ENCODE assay signal across 8 mouse cellular contexts in genomic region chr4:141130704-141131342, GRCm38 (mm10). TPM values are rescaled to one million over a fixed set of nuclear protein-coding genes. Genes with fewer than 3 reads are reported as not detected.
DNase-seq lines count a peak whose midpoint lies in the region; ATAC-seq and TF ChIP-seq lines count a peak whose summit lies in the region.

No protein-coding gene starts in this region.

- peak overlapping the region; percentile 46 for H3K27ac ChIP-seq in heart, embryonic 12.5 days (ENCODE audit: poor library complexity, severe bottlenecking)
- no peak overlapping the region for H3K27ac ChIP-seq in forebrain, postnatal 0 days (ENCODE audit: low read depth, low read length)
- H3K27ac ChIP-seq in liver, embryonic 12.5 days: peak overlapping the region; percentile 76
- H3K27ac ChIP-seq in stomach, embryonic 15.5 days: peak overlapping the region; percentile 90

- H3K27me3 ChIP-seq in heart, embryonic 12.5 days (replicated peaks): no peaks in the 10 kb centered on the region
- H3K27me3 ChIP-seq in forebrain, postnatal 0 days (ENCODE audit: insufficient read depth, low read length): no peaks in the 10 kb centered on the region
- H3K27me3 ChIP-seq in liver, embryonic 12.5 days (replicated peaks): no peaks in the 10 kb centered on the region
- no peaks in the 10 kb centered on the region for H3K27me3 ChIP-seq in stomach, embryonic 15.5 days (replicated peaks)

- ATAC-seq in heart, embryonic 12.5 days (ENCODE audit: insufficient number of reproducible peaks, low FRiP score): no peak
- peak; percentile 69 for ATAC-seq in forebrain, postnatal 0 days
- no peak for ATAC-seq in liver, embryonic 12.5 days
- ATAC-seq in stomach, embryonic 15.5 days (ENCODE audit: insufficient read depth, low FRiP score, low read depth): peak; percentile 5; the same call in 1 of the 2 replicates
- no peak for ATAC-seq in monocyte, adult 5-6 weeks (replicated peaks; ENCODE audit: insufficient number of reproducible peaks, low FRiP score, low TSS enrichment, poor library complexity, severe bottlenecking)

- H3K4me1 ChIP-seq in heart, embryonic 12.5 days (replicated peaks): peaks cover 67% of the 10 kb centered on the region
- H3K4me1 ChIP-seq in forebrain, postnatal 0 days (ENCODE audit: insufficient read depth): no peaks in the 10 kb centered on the region
- H3K4me1 ChIP-seq in liver, embryonic 12.5 days: peaks cover 73% of the 10 kb centered on the region
- H3K4me1 ChIP-seq in stomach, embryonic 15.5 days: peaks cover 57% of the 10 kb centered on the region

- no peak overlapping the region for H3K4me3 ChIP-seq in heart, embryonic 12.5 days
- no peak overlapping the region for H3K4me3 ChIP-seq in forebrain, postnatal 0 days (ENCODE audit: low read depth, low read length)
- no peak overlapping the region for H3K4me3 ChIP-seq in liver, embryonic 12.5 days
- no peak overlapping the region for H3K4me3 ChIP-seq in stomach, embryonic 15.5 days (replicated peaks)

- H3K9ac ChIP-seq in heart, embryonic 12.5 days: peak overlapping the region; percentile 15; the same call in 1 of the 2 replicates
- no peak overlapping the region for H3K9ac ChIP-seq in forebrain, postnatal 0 days
- 0 out of 2 replicates have a peak overlapping the region, but pooled peaks have one; percentile 1 for H3K9ac ChIP-seq in liver, embryonic 12.5 days
- H3K9ac ChIP-seq in stomach, embryonic 15.5 days: no peak overlapping the region

- WGBS in heart, embryonic 12.5 days: 86% methylated on average over 6 of the region's 6 CpGs
- WGBS in forebrain, postnatal 0 days: 57% methylated on average over 6 of the region's 6 CpGs
- WGBS in liver, embryonic 12.5 days (ENCODE audit: insufficient replicate concordance): 74% methylated on average over 6 of the region's 6 CpGs
- 62% methylated on average over 6 of the region's 6 CpGs for WGBS in stomach, embryonic 15.5 days

- H3K9me3 ChIP-seq in heart, embryonic 12.5 days (replicated peaks): no peaks in the 10 kb centered on the region
- no peaks in the 10 kb centered on the region for H3K9me3 ChIP-seq in forebrain, postnatal 0 days (ENCODE audit: low read length)
- no peaks in the 10 kb centered on the region for H3K9me3 ChIP-seq in liver, embryonic 12.5 days (replicated peaks)
- H3K9me3 ChIP-seq in stomach, embryonic 15.5 days: no peaks in the 10 kb centered on the region

- TF ChIP-seq CTCF in forebrain, postnatal 0 days (IDR thresholded peaks at IDR 0.05; ENCODE audit: low read depth): no peak

- DNase-seq in heart, adult 9 months (ENCODE audit: low spot score in 2 of 2): no peak
- DNase-seq in brain, adult 2 months (ENCODE audit: low read depth, low spot score): peak; percentile 86
- peak; percentile 58 for DNase-seq in forebrain, postnatal 0 days
- no peak for DNase-seq in gastrocnemius, adult 8-10 months (ENCODE audit: low spot score in 2 of 2)

- no peak overlapping the region for H3K4me2 ChIP-seq in heart, embryonic 12.5 days
- no peak overlapping the region for H3K4me2 ChIP-seq in forebrain, postnatal 0 days (ENCODE audit: low read depth)
- H3K4me2 ChIP-seq in liver, embryonic 12.5 days: peak overlapping the region; percentile 27
- H3K4me2 ChIP-seq in stomach, embryonic 15.5 days: peak overlapping the region; percentile 39

- H3K36me3 ChIP-seq in heart, embryonic 12.5 days: peaks cover 6% of the 10 kb centered on the region; the same call in 1 of the 2 replicates
- no peaks in the 10 kb centered on the region for H3K36me3 ChIP-seq in forebrain, postnatal 0 days (ENCODE audit: insufficient read depth)
- peaks cover 32% of the 10 kb centered on the region for H3K36me3 ChIP-seq in liver, embryonic 12.5 days
- no peaks in the 10 kb centered on the region for H3K36me3 ChIP-seq in stomach, embryonic 15.5 days

RNA-seq across cellular contexts. Expression of gene Szrd1, which starts 8.8 kb away (rescaled TPM):
- polyA plus RNA-seq in heart, embryonic 12.5 days (2016; fragmentation: Nextera tagmentation; extraction: Ambion mirVana): 32.9 and 33.4 TPM in 2 replicates
- total RNA-seq in forebrain, postnatal 0 days (2014; rRNA removed): 57.8 and 60.5 TPM in 2 replicates
- 17.2 and 17.5 TPM in 2 replicates for polyA plus RNA-seq in forebrain, postnatal 0 days (2015; fragmentation: Nextera tagmentation; extraction: Ambion mirVana)
- polyA plus RNA-seq in liver, embryonic 12.5 days (2016; fragmentation: Nextera tagmentation; extraction: Ambion mirVana): 21.3 and 22.1 TPM in 2 replicates
- polyA plus RNA-seq in stomach, embryonic 15.5 days (2015; fragmentation: Nextera tagmentation; extraction: Ambion mirVana): 34.5 and 44.3 TPM in 2 replicates
- total RNA-seq in monocyte, adult 5-6 weeks (2017): 35.3 to 47.0 TPM (median 43.5 TPM) in 3 replicates
- 100 to 1,000 TPM; 137 to 140 (median 139) TPM for total RNA-seq in gastrocnemius, adult 8-10 months (2022)

RNA-seq across cellular contexts. Expression of gene Fbxo42, which starts 16.9 kb away (rescaled TPM):
- polyA plus RNA-seq in heart, embryonic 12.5 days (2016; fragmentation: Nextera tagmentation; extraction: Ambion mirVana): 18.2 and 20.0 TPM in 2 replicates
- 12.4 and 18.0 TPM in 2 replicates for total RNA-seq in forebrain, postnatal 0 days (2014; rRNA removed)
- polyA plus RNA-seq in forebrain, postnatal 0 days (2015; fragmentation: Nextera tagmentation; extraction: Ambion mirVana): 9.9 and 13.1 TPM in 2 replicates
- 21.6 and 26.0 TPM in 2 replicates for polyA plus RNA-seq in liver, embryonic 12.5 days (2016; fragmentation: Nextera tagmentation; extraction: Ambion mirVana)
- 21.3 and 21.4 TPM in 2 replicates for polyA plus RNA-seq in stomach, embryonic 15.5 days (2015; fragmentation: Nextera tagmentation; extraction: Ambion mirVana)
- total RNA-seq in monocyte, adult 5-6 weeks (2017): 5.0 to 11.5 TPM (median 5.5 TPM) in 3 replicates
- total RNA-seq in gastrocnemius, adult 8-10 months (2022): 10 to 100 TPM in 3 of 4 experiments, 1 to 10 TPM in 1; 9.3 to 11.2 (median 10.7) TPM

RNA-seq across cellular contexts. Expression of gene Spata21, which starts 42.7 kb away (rescaled TPM):
- not detected in 2 replicates for polyA plus RNA-seq in heart, embryonic 12.5 days (2016; fragmentation: Nextera tagmentation; extraction: Ambion mirVana)
- 0.08 and 0.67 TPM in 2 replicates for total RNA-seq in forebrain, postnatal 0 days (2014; rRNA removed)
- polyA plus RNA-seq in forebrain, postnatal 0 days (2015; fragmentation: Nextera tagmentation; extraction: Ambion mirVana): 0.31 and 0.68 TPM in 2 replicates
- polyA plus RNA-seq in liver, embryonic 12.5 days (2016; fragmentation: Nextera tagmentation; extraction: Ambion mirVana): 0.05 TPM in 1 of 2 replicates, not detected in the other
- 0.05 and 0.15 TPM in 2 replicates for polyA plus RNA-seq in stomach, embryonic 15.5 days (2015; fragmentation: Nextera tagmentation; extraction: Ambion mirVana)
- total RNA-seq in monocyte, adult 5-6 weeks (2017): not detected in 3 replicates
- total RNA-seq in gastrocnemius, adult 8-10 months (2022): not detected

RNA-seq across cellular contexts. Expression of gene Necap2, which starts 52.7 kb away (rescaled TPM):
- 43.2 and 44.3 TPM in 2 replicates for polyA plus RNA-seq in heart, embryonic 12.5 days (2016; fragmentation: Nextera tagmentation; extraction: Ambion mirVana)
- total RNA-seq in forebrain, postnatal 0 days (2014; rRNA removed): 49.6 and 51.1 TPM in 2 replicates
- polyA plus RNA-seq in forebrain, postnatal 0 days (2015; fragmentation: Nextera tagmentation; extraction: Ambion mirVana): 38.9 and 43.0 TPM in 2 replicates
- 136 and 143 TPM in 2 replicates for polyA plus RNA-seq in liver, embryonic 12.5 days (2016; fragmentation: Nextera tagmentation; extraction: Ambion mirVana)
- polyA plus RNA-seq in stomach, embryonic 15.5 days (2015; fragmentation: Nextera tagmentation; extraction: Ambion mirVana): 81.4 and 82.0 TPM in 2 replicates
- 103 to 149 TPM (median 111 TPM) in 3 replicates for total RNA-seq in monocyte, adult 5-6 weeks (2017)
- total RNA-seq in gastrocnemius, adult 8-10 months (2022): 10 to 100 TPM; 12.0 to 19.2 (median 13.8) TPM

Comparison
In these comparisons a context has a peak if more than half of its experiments do, and no peak if none do; other contexts are left out.
1. ATAC-seq: peak in forebrain, postnatal 0 days (single experiment) and stomach, embryonic 15.5 days (single experiment); none in heart, embryonic 12.5 days (single experiment), liver, embryonic 12.5 days (single experiment) and monocyte, adult 5-6 weeks (single experiment).
2. H3K4me2 ChIP-seq: peak in liver, embryonic 12.5 days (single experiment) and stomach, embryonic 15.5 days (single experiment); none in heart, embryonic 12.5 days (single experiment) and forebrain, postnatal 0 days (single experiment).
3. H3K9ac ChIP-seq: peak in heart, embryonic 12.5 days (single experiment) and liver, embryonic 12.5 days (single experiment); none in forebrain, postnatal 0 days (single experiment) and stomach, embryonic 15.5 days (single experiment).
4. DNase-seq: peak in brain, adult 2 months (single experiment) and forebrain, postnatal 0 days (single experiment); none in heart, adult 9 months (0 of 2) and gastrocnemius, adult 8-10 months (0 of 2).